Mouse (Mus musculus) layer of hippocampus, adult 2 months (tissue): Measurements from ENCODE around the gene Ovca2. TPM values are rescaled to one million over a fixed set of nuclear protein-coding genes. Genes with fewer than 3 reads are reported as not detected.
"Not testable (repeated sequence)": the region's sequence is repeated elsewhere in the genome, so short reads cannot be mapped to it uniquely, and the experiment has no call there.

ENCODE experiments used
- DNase-seq, 2 experiments: peaks; one replicate each; pipeline ENCODE4 v3.0.0; 2022; ENCODE audit warnings: low spot score in 2 of 2
- H3K27ac ChIP-seq: fragments of 200-600 bp; 2 replicates; pipeline ENCODE4 v1.8.1; 2022
- H3K4me3 ChIP-seq: fragments of 200-600 bp; 2 replicates; pipeline ENCODE4 v1.8.1; 2022; ENCODE audit warnings: mild to moderate bottlenecking
- CTCF ChIP-seq: fragments of 200-600 bp; conservative IDR thresholded peaks from 2 replicates; pipeline ENCODE4 v1.8.1; 2022; ENCODE audit warnings: antibody characterized with exemption, mild to moderate bottlenecking, moderate library complexity
- total RNA-seq, 2 experiments: library from RNA; stranded (reverse); gene quantifications; 2 replicates each; pipeline ENCODE4 v1.2.3; 2021

The Ovca2 gene
- total RNA-seq, 2 experiments from 2014 or later, result 19.3 to 22.4 TPM

GRCm38 (mm10) chr11:75192336-75193214 is 13.9 kb upstream of the Ovca2 start:
- peak; percentile 76 to 81 for DNase-seq
- H3K27ac ChIP-seq, result peak overlapping the region; percentile 96
- H3K4me3 ChIP-seq, result peak overlapping the region; percentile 87
- TF ChIP-seq CTCF, result peak; percentile 88

- Histone ChIP-seq H3K27ac (peak overlapping the region; percentile 96; the same call in 1 of the 2 replicates), H3K4me3 (no peak overlapping the region)
- DNase-seq, result no peak
- no peak for TF ChIP-seq CTCF
Measured at GRCm38 (mm10) chr11:75191841-75192240, 13.2 kb upstream of the Ovca2 start.

- Histone ChIP-seq H3K4me3 (peak within 1 kb of the TSS; percentile 85), H3K27ac (peak within 1 kb of the TSS; percentile 96)
- TF ChIP-seq CTCF, result no peak
- DNase-seq, result peak in 1 of 2 experiments; percentile 9
Measured at GRCm38 (mm10) chr11:75190905-75191441, 12.3 kb upstream of the Ovca2 start, which contains the start of gene Dph1. TSS of gene Dph1 (minus strand) at chr11:75191241.

GRCm38 (mm10) chr11:75190371-75190724 is 11.7 kb upstream of the Ovca2 start:
- Histone ChIP-seq H3K4me3 (peak overlapping the region; percentile 85), H3K27ac (peak overlapping the region; percentile 96)
- DNase-seq, result peak; percentile 77 to 80
- peak; percentile 55 for TF ChIP-seq CTCF

- no peak for TF ChIP-seq CTCF
- DNase-seq, result peak in 1 of 2 experiments; percentile 9
- H3K4me3 ChIP-seq, result peak overlapping the region; percentile 85
- H3K27ac ChIP-seq, result peak overlapping the region; percentile 96
Measured at GRCm38 (mm10) chr11:75189713-75190370, 11.2 kb upstream of the Ovca2 start.

GRCm38 (mm10) chr11:75184986-75185385 is 6.4 kb upstream of the Ovca2 start:
- TF ChIP-seq CTCF, result no peak
- Histone ChIP-seq H3K27ac (peak overlapping the region; percentile 94), H3K4me3 (no peak overlapping the region; the same call in 1 of the 2 replicates)
- DNase-seq, result no peak

GRCm38 (mm10) chr11:75184573-75184972 is 5.9 kb upstream of the Ovca2 start:
- Histone ChIP-seq H3K27ac (peak overlapping the region; percentile 94), H3K4me3 (no peak overlapping the region; the same call in 1 of the 2 replicates)
- no peak for DNase-seq
- TF ChIP-seq CTCF, result no peak

GRCm38 (mm10) chr11:75183917-75184570 is 5.4 kb upstream of the Ovca2 start:
- H3K27ac ChIP-seq, result peak overlapping the region; percentile 94
- DNase-seq, result peak; percentile 72 to 81

GRCm38 (mm10) chr11:75178011-75178410 is 624 bp downstream of the Ovca2 start:
- no peak for TF ChIP-seq CTCF
- H3K27ac ChIP-seq, result peak overlapping the region; percentile 89

More at GRCm38 (mm10) chr11:75183917-75184570, 5.4 kb upstream of the Ovca2 start:
- no peak for TF ChIP-seq CTCF
- no peak overlapping the region; the same call in 1 of the 2 replicates for H3K4me3 ChIP-seq

GRCm38 (mm10) chr11:75174574-75174973 is 4.1 kb downstream of the Ovca2 start:
- Histone ChIP-seq H3K4me3 (peak overlapping the region; percentile 76), H3K27ac (peak overlapping the region; percentile 98; the same call in 1 of the 2 replicates)
- not testable (repeated sequence) for DNase-seq

More at GRCm38 (mm10) chr11:75178011-75178410, 624 bp downstream of the Ovca2 start:
- H3K4me3 ChIP-seq, result peak overlapping the region; percentile 87
- no peak for DNase-seq

GRCm38 (mm10) chr11:75173799-75174165 is 4.9 kb downstream of the Ovca2 start:
- DNase-seq, result no peak
- Histone ChIP-seq H3K4me3 (peak overlapping the region; percentile 76), H3K27ac (peak overlapping the region; percentile 98)
- TF ChIP-seq CTCF, result no peak

- peak overlapping the region; percentile 98 for H3K27ac ChIP-seq
- DNase-seq, result peak; percentile 95 to 97
- peak overlapping the region; percentile 76 for H3K4me3 ChIP-seq
- no peak for TF ChIP-seq CTCF
Measured at GRCm38 (mm10) chr11:75173095-75173798, 5.4 kb downstream of the Ovca2 start.
